Mouse (Mus musculus) stomach, embryonic 16.5 days (tissue): ENCODE results near the gene Adamts3. TPM values are rescaled to one million over a fixed set of nuclear protein-coding genes. Genes with fewer than 3 reads are reported as not detected.

Experiments
- ATAC-seq: fragments of 200-750 bp; cut with Nextera tagmentation; 2 replicates; pipeline ENCODE4 v1.8.0; 2017; ENCODE audit warnings: moderate number of reproducible peaks, moderate TSS enrichment; ENCODE audit not compliant: insufficient read depth, low FRiP score
- H3K27ac ChIP-seq: fragments of 300-500 bp; sonication (generic); 2 replicates; pipeline ENCODE4 v1.5.1; 2014; ENCODE audit warnings: low read length
- H3K27me3 ChIP-seq: fragments of 300-500 bp; sonication (generic); 2 replicates; pipeline ENCODE4 v1.6.1; 2014; ENCODE audit warnings: low read length, control low read depth, mixed read lengths; ENCODE audit not compliant: control insufficient read depth, insufficient read depth
- H3K36me3 ChIP-seq: fragments of 300-500 bp; sonication (generic); 2 replicates; pipeline ENCODE4 v1.6.1; 2014; ENCODE audit warnings: low read length; ENCODE audit not compliant: control insufficient read depth, insufficient read depth
- H3K4me1 ChIP-seq: fragments of 300-500 bp; sonication (generic); 2 replicates; pipeline ENCODE4 v1.6.1; 2014; ENCODE audit warnings: low read length, control low read depth, mixed read lengths; ENCODE audit not compliant: control insufficient read depth, insufficient read depth
- H3K4me2 ChIP-seq: fragments of 300-500 bp; sonication (generic); 2 replicates; pipeline ENCODE4 v1.6.1; 2014; ENCODE audit warnings: low read depth, low read length, mixed read lengths
- H3K4me3 ChIP-seq: fragments of 300-500 bp; sonication (generic); replicated peaks from 2 replicates; pipeline ENCODE4 v1.5.1; 2014; ENCODE audit warnings: mild to moderate bottlenecking, low read length
- H3K9ac ChIP-seq: fragments of 300-500 bp; sonication (generic); 2 replicates; pipeline ENCODE4 v1.6.1; 2014; ENCODE audit warnings: low read length
- H3K9me3 ChIP-seq: fragments of 300-500 bp; sonication (generic); replicated peaks from 2 replicates; pipeline ENCODE4 v1.6.1; 2016; ENCODE audit warnings: low read length, control low read depth; ENCODE audit not compliant: control insufficient read depth
- WGBS: fragments of 180-500 bp; shearing (Covaris S2); extraction: QIAGEN DNeasy Blood & Tissue Kit; methylation state at CpG from one replicate; pipeline ENCODE4 v1.1.7; 2014; 5-methylcytosine and 5-hydroxymethylcytosine counted together
- polyA plus RNA-seq: library from polyadenylated mRNA; unstranded; fragments of >200 nt; fragmentation: Nextera tagmentation; extraction: Ambion mirVana; gene quantifications from 2 replicates; pipeline ENCODE4 v1.2.1, GENCODE M21; 2015

Adamts3 gene
- polyA plus RNA-seq: 2.1 and 2.6 TPM in 2 replicates

GRCm38 (mm10) chr5:89883051-89883907, at the start of gene Adamts3:
Gene Adamts3, minus strand, starts transcription at chr5:89883334.
- under 1% methylated on average over 63 of the region's 78 CpGs for WGBS
- H3K4me3 ChIP-seq: peak within 1 kb of the TSS; percentile 59
- H3K4me1 ChIP-seq: no peaks in the 10 kb centered on the region
- peak; percentile 80 for ATAC-seq
- H3K36me3 ChIP-seq: no peaks in the 10 kb centered on the region
- 0 out of 2 replicates have a peak, but pooled peaks cover 4% of the 10 kb centered on the region for H3K9me3 ChIP-seq
- no peaks in the 10 kb centered on the region for H3K27me3 ChIP-seq
- peak within 1 kb of the TSS; percentile 50 for H3K27ac ChIP-seq
- H3K4me2 ChIP-seq: peak within 1 kb of the TSS; percentile 100
- peak within 1 kb of the TSS; percentile 71 for H3K9ac ChIP-seq

- WGBS: 74% methylated on average over 4 of the region's 4 CpGs
- Histone ChIP-seq H3K4me3 (no peak overlapping the region), H3K27ac (no peak overlapping the region), H3K27me3 (no peaks in the 10 kb centered on the region), H3K9me3 (no peaks in the 10 kb centered on the region), H3K4me2 (no peak overlapping the region), H3K9ac (no peak overlapping the region), H3K4me1 (no peaks in the 10 kb centered on the region), H3K36me3 (no peaks in the 10 kb centered on the region)
- ATAC-seq: no peak
Observed at GRCm38 (mm10) chr5:89931511-89931910, 48.4 kb upstream of the Adamts3 start.

- Histone ChIP-seq H3K27ac (no peak overlapping the region), H3K4me2 (no peak overlapping the region), H3K27me3 (no peaks in the 10 kb centered on the region), H3K36me3 (no peaks in the 10 kb centered on the region), H3K9me3 (no peaks in the 10 kb centered on the region), H3K9ac (no peak overlapping the region), H3K4me1 (no peaks in the 10 kb centered on the region), H3K4me3 (no peak overlapping the region)
- no peak for ATAC-seq
Observed at GRCm38 (mm10) chr5:89912359-89912758, 29.2 kb upstream of the Adamts3 start.

DNA sequence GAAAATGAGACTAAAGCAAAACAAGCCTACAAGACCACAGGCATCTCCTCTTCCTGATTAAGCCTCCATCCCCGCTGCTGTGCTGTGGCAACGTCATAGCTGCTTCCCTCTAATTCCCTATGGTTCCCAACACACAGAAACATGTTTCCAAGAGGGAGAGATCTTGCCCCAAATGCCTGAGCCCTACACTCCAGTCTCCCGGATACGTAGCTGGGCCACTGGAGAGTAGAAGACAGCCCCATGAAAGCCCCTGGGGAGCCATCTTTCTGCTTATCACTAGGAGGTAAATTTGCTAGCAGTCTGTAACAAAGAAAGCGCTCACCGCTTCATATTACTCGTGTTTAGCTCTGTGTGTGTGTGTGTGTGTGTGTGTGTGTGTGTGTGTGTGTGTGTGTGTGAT, 28.8 kb upstream of the Adamts3 start:
- Histone ChIP-seq H3K36me3 (no peaks in the 10 kb centered on the region), H3K9ac (no peak overlapping the region), H3K4me2 (no peak overlapping the region), H3K4me3 (no peak overlapping the region), H3K4me1 (no peaks in the 10 kb centered on the region), H3K27me3 (no peaks in the 10 kb centered on the region), H3K9me3 (no peaks in the 10 kb centered on the region), H3K27ac (no peak overlapping the region)
- 67% methylated on average over 7 of the region's 7 CpGs for WGBS
- ATAC-seq: no peak

- no peak overlapping the region for H3K4me3 ChIP-seq
- 60% methylated on average over 4 of the region's 4 CpGs for WGBS
- H3K4me1 ChIP-seq: no peaks in the 10 kb centered on the region
- H3K36me3 ChIP-seq: no peaks in the 10 kb centered on the region
- no peaks in the 10 kb centered on the region for H3K27me3 ChIP-seq
- no peaks in the 10 kb centered on the region for H3K9me3 ChIP-seq
- H3K4me2 ChIP-seq: no peak overlapping the region
- no peak for ATAC-seq
- H3K27ac ChIP-seq: no peak overlapping the region
- H3K9ac ChIP-seq: no peak overlapping the region
Observed at GRCm38 (mm10) chr5:89911508-89911907, 28.4 kb upstream of the Adamts3 start.

- no peak for ATAC-seq
- 69% methylated on average over 13 of the region's 13 CpGs for WGBS
- Histone ChIP-seq H3K36me3 (no peaks in the 10 kb centered on the region), H3K4me3 (no peak overlapping the region), H3K9me3 (no peaks in the 10 kb centered on the region), H3K4me2 (no peak overlapping the region), H3K27me3 (no peaks in the 10 kb centered on the region), H3K27ac (no peak overlapping the region), H3K9ac (no peak overlapping the region), H3K4me1 (no peaks in the 10 kb centered on the region)
Observed at GRCm38 (mm10) chr5:89906884-89907431, 23.8 kb upstream of the Adamts3 start.

- Histone ChIP-seq H3K27me3 (no peaks in the 10 kb centered on the region), H3K4me2 (no peak overlapping the region), H3K36me3 (no peaks in the 10 kb centered on the region), H3K4me1 (no peaks in the 10 kb centered on the region), H3K9me3 (no peaks in the 10 kb centered on the region), H3K9ac (no peak overlapping the region), H3K27ac (no peak overlapping the region), H3K4me3 (no peak overlapping the region)
- no peak for ATAC-seq
- WGBS: 75% methylated on average over 5 of the region's 5 CpGs
Observed at GRCm38 (mm10) chr5:89901026-89901425, 17.9 kb upstream of the Adamts3 start.

- H3K4me1 ChIP-seq: no peaks in the 10 kb centered on the region
- 62% methylated on average over 9 of the region's 9 CpGs for WGBS
- H3K27me3 ChIP-seq: no peaks in the 10 kb centered on the region
Observed at GRCm38 (mm10) chr5:89897495-89897894, 14.4 kb upstream of the Adamts3 start.

GRCm38 (mm10) chr5:89895520-89895919, 12.4 kb upstream of the Adamts3 start:
- Histone ChIP-seq H3K4me3 (no peak overlapping the region), H3K27me3 (no peaks in the 10 kb centered on the region), H3K4me1 (no peaks in the 10 kb centered on the region), H3K36me3 (no peaks in the 10 kb centered on the region), H3K9ac (no peak overlapping the region), H3K27ac (no peak overlapping the region), H3K9me3 (no peaks in the 10 kb centered on the region), H3K4me2 (no peak overlapping the region)
- WGBS: 73% methylated on average over 7 of the region's 7 CpGs
- ATAC-seq: no peak

More at GRCm38 (mm10) chr5:89897495-89897894, 14.4 kb upstream of the Adamts3 start:
- H3K4me2 ChIP-seq: no peak overlapping the region
- ATAC-seq: no peak
- H3K27ac ChIP-seq: no peak overlapping the region
- no peaks in the 10 kb centered on the region for H3K36me3 ChIP-seq
- no peaks in the 10 kb centered on the region for H3K9me3 ChIP-seq
- no peak overlapping the region for H3K9ac ChIP-seq
- H3K4me3 ChIP-seq: no peak overlapping the region
